Mouse (Mus musculus) urinary bladder, postnatal 36 days (tissue): ENCODE data around the gene Snx25.

Experiments used
- DNase-seq, 2 experiments: peaks; one replicate each; pipeline ENCODE4 v3.0.0; 2022; ENCODE audit warnings: low spot score in 2 of 2, mixed read lengths in 1 of 2

Gene Snx25

GRCm38 (mm10) chr8:46010746-46011680, 140.9 kb downstream of the Snx25 start:
- DNase-seq, result no peak

GRCm38 (mm10) chr8:46010306-46010705, 141.7 kb downstream of the Snx25 start:
- DNase-seq, result no peak

DNA sequence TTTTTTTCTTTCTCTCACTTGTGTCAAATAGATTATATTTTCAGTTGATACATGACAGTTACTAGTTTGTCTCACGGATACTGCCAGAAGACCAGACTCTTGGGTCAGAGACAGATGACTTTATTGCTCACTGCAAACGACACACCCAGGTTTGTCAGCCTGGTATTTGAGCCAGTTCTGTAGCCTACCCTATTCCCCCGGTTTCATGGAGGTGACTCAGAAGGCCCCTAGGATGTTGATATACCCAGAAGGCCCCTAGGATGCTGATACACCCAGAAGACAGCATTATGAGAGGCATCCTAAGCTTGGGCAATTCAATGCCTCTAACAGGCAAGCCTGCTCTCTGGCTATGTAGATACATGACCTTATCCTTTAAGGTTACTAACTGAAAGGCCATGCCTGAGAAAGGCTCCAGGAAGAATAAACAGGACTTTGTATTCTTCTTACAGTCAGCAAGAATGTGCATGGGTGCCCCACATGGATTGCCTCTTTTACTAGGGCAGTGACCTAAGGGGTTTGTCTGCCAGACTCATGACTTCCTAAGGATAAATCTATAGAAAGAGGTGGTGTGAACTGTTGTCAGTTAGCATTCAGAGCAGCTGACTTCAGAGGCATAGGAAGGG, 144.8 kb downstream of the Snx25 start:
- DNase-seq, result no peak

DNA sequence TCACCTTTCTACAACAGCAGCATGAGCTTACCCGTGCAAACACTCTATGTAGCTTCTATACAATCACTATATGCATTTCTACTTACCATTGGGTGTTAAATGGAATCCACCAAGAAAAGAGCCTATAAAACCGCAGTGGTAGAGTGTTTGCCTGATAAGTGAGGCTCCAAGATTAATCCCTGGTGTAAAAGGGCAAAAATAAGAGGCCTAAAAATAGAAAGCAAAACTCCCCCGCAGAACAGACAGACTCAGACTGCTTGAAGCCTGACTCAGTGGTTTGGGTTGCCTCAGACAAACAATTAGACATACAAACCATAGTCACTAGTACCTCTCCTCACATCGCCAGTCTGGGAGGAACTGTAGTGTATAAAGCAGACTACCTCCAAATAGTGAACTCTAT, 146.4 kb downstream of the Snx25 start, which contains the start of gene Ankrd37:
Gene Ankrd37 (minus strand): TSS at position 112 of the 400 bp plus-strand sequence.
- no peak for DNase-seq

- DNase-seq, result peak; percentile 99
These were observed 151.9 kb downstream of the Snx25 start for GRCm38 (mm10) chr8:45999784-46000705.

DNA sequence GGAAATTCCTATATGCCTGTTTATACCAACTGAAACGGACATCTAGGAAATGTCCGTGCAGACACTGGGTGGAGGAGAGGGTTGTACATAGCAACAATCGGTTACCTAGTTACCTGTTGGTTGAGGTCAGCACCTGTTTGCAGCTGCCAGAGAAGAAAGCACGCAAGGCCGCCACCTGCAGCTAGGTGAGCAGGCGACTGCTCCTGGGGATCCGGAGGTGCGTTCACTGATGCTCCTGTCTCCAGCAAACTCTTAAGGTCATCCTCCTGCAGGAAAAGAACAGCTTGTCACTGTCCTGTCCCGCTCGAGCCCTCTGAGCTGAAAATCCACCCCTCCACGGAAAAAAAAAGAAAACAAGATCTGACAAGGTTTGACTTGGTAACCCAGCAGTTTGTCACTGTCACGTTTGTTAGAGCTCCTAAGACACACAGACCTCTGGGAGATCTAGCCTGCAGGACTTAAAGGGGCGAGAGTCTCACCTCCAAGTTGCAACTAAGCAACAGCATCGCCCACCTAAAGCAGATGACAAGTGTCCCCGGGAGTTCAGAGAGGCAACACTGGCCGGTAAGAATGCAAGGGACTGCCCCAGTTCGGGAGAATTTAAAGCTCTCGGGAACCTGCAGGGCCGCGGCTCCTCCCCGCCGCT, 152.7 kb downstream of the Snx25 start, which contains the start of gene Lrp2bp:
Gene Lrp2bp (plus strand): TSS at position 166 of the 646 bp plus-strand sequence.
- peak; percentile 25 for DNase-seq

DNA sequence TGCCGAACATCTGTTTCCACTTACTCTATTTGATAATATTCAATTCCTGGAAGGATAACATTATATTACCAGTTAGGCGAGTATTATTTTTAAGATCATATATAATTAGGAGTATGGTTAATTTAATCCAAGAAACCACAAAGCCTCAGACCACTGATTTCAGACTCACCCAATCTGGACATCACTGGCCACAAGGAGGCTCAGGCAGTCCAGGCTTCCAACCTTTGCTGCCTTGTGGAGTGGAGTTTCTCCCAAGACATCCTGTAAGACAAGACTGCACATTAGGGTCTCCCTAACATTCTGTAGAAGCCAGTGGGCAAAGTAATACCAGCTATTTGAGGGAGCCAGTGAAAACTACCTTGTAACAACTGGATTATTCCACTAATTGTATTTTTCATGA, 153.7 kb downstream of the Snx25 start:
- no peak for DNase-seq

DNA sequence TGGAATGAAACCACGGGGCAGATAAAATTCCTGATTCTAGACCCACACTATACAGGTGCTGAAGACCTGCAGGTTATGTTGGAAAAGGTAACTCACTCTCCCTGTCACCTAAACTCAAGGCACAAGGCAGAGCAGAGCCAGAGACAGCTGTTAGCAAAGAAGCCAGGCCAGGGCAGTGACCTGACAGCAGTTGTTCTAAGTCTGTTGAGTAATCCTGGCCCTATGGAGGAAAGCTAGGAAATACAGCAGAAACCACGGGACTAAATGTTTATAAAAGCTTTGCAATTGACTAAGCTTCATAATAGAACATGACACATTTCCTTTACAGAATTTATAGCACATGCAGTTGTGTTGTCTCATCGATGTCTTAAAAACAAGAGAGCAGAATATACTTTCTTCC, 156.4 kb downstream of the Snx25 start:
- DNase-seq, result no peak

DNA sequence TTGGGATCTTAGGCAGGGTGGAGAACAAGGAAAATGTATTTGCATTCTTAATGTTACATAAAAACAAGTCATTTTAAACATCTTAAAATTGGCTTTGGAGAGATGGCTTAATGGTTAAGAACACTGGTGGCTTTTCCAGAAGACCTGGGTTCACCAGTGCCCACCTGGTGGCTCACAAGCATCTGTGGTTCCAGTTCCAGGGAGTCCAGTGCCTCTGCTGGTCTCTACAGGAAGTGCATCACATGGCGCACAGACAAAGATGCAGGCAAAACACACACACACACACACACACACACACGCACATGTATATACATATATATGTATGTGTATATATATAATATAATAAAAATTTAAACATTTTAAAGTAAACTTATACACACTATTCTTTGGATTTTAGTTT, 157.8 kb downstream of the Snx25 start:
- no peak for DNase-seq

GRCm38 (mm10) chr8:45990631-45991310, 161.2 kb downstream of the Snx25 start:
- DNase-seq, result no peak

DNA sequence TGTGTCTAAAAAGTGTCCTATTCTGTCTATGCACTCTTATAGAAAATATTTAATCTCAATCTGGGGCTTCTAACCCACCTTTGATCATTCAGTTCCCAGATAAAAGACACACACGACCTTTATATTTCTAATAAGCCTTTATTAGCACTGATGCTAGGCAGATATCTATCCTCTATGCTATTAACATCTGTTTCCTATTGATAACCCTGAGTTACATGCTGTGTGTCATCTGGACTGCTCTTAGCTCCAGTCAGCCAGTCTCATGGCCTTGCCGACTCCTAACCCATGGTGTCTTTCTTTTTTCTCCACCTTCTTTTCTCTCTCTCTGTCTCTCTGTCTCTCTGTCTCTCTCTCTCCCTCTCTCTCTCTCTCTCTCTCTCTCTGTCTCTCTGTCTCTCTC, 163.8 kb downstream of the Snx25 start:
- DNase-seq, result no peak

DNA sequence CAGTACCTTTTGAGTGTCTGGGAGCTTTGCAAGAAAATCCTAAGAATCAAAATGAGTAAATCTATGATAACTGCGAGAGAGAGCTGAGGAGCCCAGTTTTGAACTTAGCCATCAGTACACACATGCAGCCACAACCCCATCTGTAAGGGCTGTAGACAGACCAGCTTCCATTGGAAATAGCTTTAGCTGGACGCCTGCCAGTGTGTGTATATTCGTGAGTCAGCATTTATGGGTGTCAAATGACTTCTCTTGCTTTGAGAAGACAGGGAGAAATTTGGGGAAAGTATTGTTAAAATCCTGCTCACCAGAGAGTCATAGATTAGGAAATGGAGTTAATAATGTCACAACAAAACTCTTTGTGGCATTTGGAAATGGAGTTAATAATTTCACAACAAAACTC, 165.3 kb downstream of the Snx25 start:
- DNase-seq, result no peak
